Mouse (Mus musculus) ES-Bruce4 (cell line): ENCODE measurements around the gene Zdhhc13.

Experiments used
- CTCF ChIP-seq: IDR thresholded peaks from one replicate; pipeline ENCODE4 v1.8.1; 2011; ENCODE audit warnings: low read depth, low read length
- EP300 ChIP-seq: IDR thresholded peaks from 2 replicates; pipeline ENCODE4 v1.6.1; 2011; ENCODE audit warnings: low read depth, low read length; ENCODE audit not compliant: insufficient read depth
- POLR2A ChIP-seq: IDR thresholded peaks from one replicate; pipeline ENCODE4 v1.8.1; 2011; ENCODE audit warnings: low read length; ENCODE audit not compliant: insufficient read depth

DNA sequence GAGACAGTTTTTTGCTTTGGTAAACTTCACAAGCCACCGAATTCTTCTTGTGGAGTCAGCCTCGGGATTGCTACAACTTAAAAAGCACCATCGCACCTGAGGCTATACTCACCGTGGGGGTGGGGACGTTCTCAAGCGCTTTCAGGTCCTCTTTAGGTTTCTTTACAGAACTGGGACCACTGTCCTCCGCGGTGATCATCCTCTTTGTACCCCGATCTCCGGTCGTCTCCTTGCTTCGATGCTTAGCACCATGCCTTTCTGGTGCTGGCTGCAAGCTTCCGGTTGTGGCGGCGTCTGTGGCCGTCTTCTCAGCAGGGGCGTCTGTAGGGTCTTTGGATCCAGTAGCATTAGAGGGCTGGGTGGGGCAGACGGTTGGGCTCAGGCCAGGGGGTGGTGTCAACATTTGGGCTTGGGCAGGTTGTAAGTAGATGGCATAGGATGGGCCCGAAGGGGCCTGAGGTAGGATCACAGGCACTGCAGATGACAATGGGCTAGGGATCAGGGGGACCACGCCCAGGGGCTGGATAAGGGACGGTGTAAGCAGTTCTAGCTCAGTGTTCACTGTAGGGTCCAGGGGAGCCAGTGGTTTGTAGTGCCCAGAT, 81.9 kb downstream of the Zdhhc13 start:
- no peak for TF ChIP-seq CTCF
- no peak for TF ChIP-seq EP300
- no peak for TF ChIP-seq POLR2A
